Mouse (Mus musculus) hindbrain, embryonic 11.5 days (tissue): ENCODE results near the gene Dnase2a. TPM values are rescaled to one million over a fixed set of nuclear protein-coding genes. Genes with fewer than 3 reads are reported as not detected.

ENCODE experiments used
- ATAC-seq: fragments of 200-750 bp; cut with Nextera tagmentation; 2 replicates; pipeline ENCODE4 v1.8.0; 2017; ENCODE audit warnings: mild to moderate bottlenecking, moderate TSS enrichment, moderate library complexity; ENCODE audit not compliant: low FRiP score
- DNase-seq: peaks from one replicate; pipeline ENCODE4 v3.0.0-alpha.2; 2015; ENCODE audit warnings: low spot score
- H3K27ac ChIP-seq: fragments of 300-500 bp; sonication (generic); 2 replicates; pipeline ENCODE4 v1.5.1; 2014; ENCODE audit warnings: mild to moderate bottlenecking, low read depth, low read length
- H3K27me3 ChIP-seq: fragments of 300-500 bp; sonication (generic); 2 replicates; pipeline ENCODE4 v1.6.1; 2014; ENCODE audit warnings: mild to moderate bottlenecking, low read length, moderate library complexity, mixed read lengths; ENCODE audit not compliant: control insufficient read depth, insufficient read depth
- H3K36me3 ChIP-seq: fragments of 300-500 bp; sonication (generic); 2 replicates; pipeline ENCODE4 v1.6.1; 2014; ENCODE audit warnings: mild to moderate bottlenecking, low read length, moderate library complexity, mixed read lengths; ENCODE audit not compliant: control insufficient read depth, insufficient read depth
- H3K4me1 ChIP-seq: fragments of 300-500 bp; sonication (generic); replicated peaks from 2 replicates; pipeline ENCODE4 v1.6.1; 2014; ENCODE audit warnings: low read length, mixed read lengths; ENCODE audit not compliant: control insufficient read depth, insufficient read depth
- H3K4me2 ChIP-seq: fragments of 300-500 bp; sonication (generic); replicated peaks from 2 replicates; pipeline ENCODE4 v1.6.1; 2014; ENCODE audit warnings: mild to moderate bottlenecking, low read depth, low read length
- H3K4me3 ChIP-seq: fragments of 300-500 bp; sonication (generic); 2 replicates; pipeline ENCODE4 v1.5.1; 2014; ENCODE audit warnings: low read depth, low read length
- H3K9ac ChIP-seq: fragments of 300-500 bp; sonication (generic); 2 replicates; pipeline ENCODE4 v1.6.1; 2014; ENCODE audit warnings: low read depth, low read length
- H3K9me3 ChIP-seq: fragments of 300-500 bp; sonication (generic); 2 replicates; pipeline ENCODE4 v1.6.1; 2016; ENCODE audit warnings: low read length; ENCODE audit not compliant: control insufficient read depth
- WGBS: fragments of 180-500 bp; shearing (Covaris S2); extraction: QIAGEN DNeasy Blood & Tissue Kit; methylation state at CpG from one replicate; pipeline ENCODE4 v1.1.7; 2014; 5-methylcytosine and 5-hydroxymethylcytosine counted together
- polyA plus RNA-seq: library from polyadenylated mRNA; unstranded; fragments of >200 nt; fragmentation: Nextera tagmentation; extraction: Ambion mirVana; gene quantifications from 2 replicates; pipeline ENCODE4 v1.2.1, GENCODE M21; 2014

Dnase2a gene
- polyA plus RNA-seq, 1 experiment from 2014 or later: 6.4 TPM

GRCm38 (mm10) chr8:84945633-84946527 lies 37.5 kb downstream of the Dnase2a start:
- 1% methylated on average over 36 of the region's 67 CpGs for WGBS
- no peaks in the 10 kb centered on the region for H3K9me3 ChIP-seq
- peak overlapping the region; percentile 59 for H3K4me3 ChIP-seq
- DNase-seq (peak; percentile 81), ATAC-seq (peak; percentile 71)
- H3K4me2 ChIP-seq: peak overlapping the region; percentile 91
- H3K4me1 ChIP-seq: peaks cover 5% of the 10 kb centered on the region; the same call in 1 of the 2 replicates
- 0 out of 2 replicates have a peak overlapping the region, but pooled peaks have one; percentile 42 for H3K27ac ChIP-seq
- H3K9ac ChIP-seq: peak overlapping the region; percentile 59
- peaks cover 45% of the 10 kb centered on the region for H3K27me3 ChIP-seq
- no peaks in the 10 kb centered on the region for H3K36me3 ChIP-seq

GRCm38 (mm10) chr8:84946528-84947240 lies 38.3 kb downstream of the Dnase2a start, which contains the start of gene Rtbdn:
Gene Rtbdn, plus strand, starts transcription at chr8:84946991.
- Histone ChIP-seq H3K27ac (0 out of 2 replicates have a peak within 1 kb of the TSS, but pooled peaks have one; percentile 42), H3K9me3 (no peaks in the 10 kb centered on the region), H3K9ac (peak within 1 kb of the TSS; percentile 59), H3K4me1 (peaks cover 5% of the 10 kb centered on the region; the same call in 1 of the 2 replicates), H3K4me3 (peak within 1 kb of the TSS; percentile 59), H3K4me2 (peak within 1 kb of the TSS; percentile 91), H3K27me3 (peaks cover 47% of the 10 kb centered on the region), H3K36me3 (no peaks in the 10 kb centered on the region)
- no peak for ATAC-seq
- peak; percentile 68 for DNase-seq
- 6% methylated on average over 17 of the region's 17 CpGs for WGBS

- Histone ChIP-seq H3K4me1 (peaks cover 5% of the 10 kb centered on the region; the same call in 1 of the 2 replicates), H3K4me2 (no peak overlapping the region), H3K27ac (no peak overlapping the region), H3K4me3 (no peak overlapping the region), H3K9ac (no peak overlapping the region), H3K36me3 (no peaks in the 10 kb centered on the region), H3K9me3 (no peaks in the 10 kb centered on the region), H3K27me3 (peaks cover 47% of the 10 kb centered on the region)
- peak; percentile 71 for DNase-seq
- ATAC-seq: no peak
- WGBS: 14% methylated on average over 9 of the region's 9 CpGs
Measured at GRCm38 (mm10) chr8:84947241-84947545, 38.8 kb downstream of the Dnase2a start.

GRCm38 (mm10) chr8:84949753-84950152 lies 41.4 kb downstream of the Dnase2a start:
- no peaks in the 10 kb centered on the region for H3K36me3 ChIP-seq
- peaks cover 5% of the 10 kb centered on the region; the same call in 1 of the 2 replicates for H3K4me1 ChIP-seq
- no peak overlapping the region for H3K4me3 ChIP-seq
- no peak overlapping the region for H3K9ac ChIP-seq
- ATAC-seq (no peak), DNase-seq (no peak)
- H3K27me3 ChIP-seq: peaks cover 49% of the 10 kb centered on the region
- H3K9me3 ChIP-seq: no peaks in the 10 kb centered on the region
- WGBS: 24% methylated on average over 12 of the region's 12 CpGs
- H3K4me2 ChIP-seq: no peak overlapping the region
- no peak overlapping the region for H3K27ac ChIP-seq

- no peak overlapping the region for H3K9ac ChIP-seq
- no peak overlapping the region for H3K4me2 ChIP-seq
- H3K27ac ChIP-seq: no peak overlapping the region
- no peaks in the 10 kb centered on the region for H3K4me1 ChIP-seq
- H3K27me3 ChIP-seq: peaks cover 24% of the 10 kb centered on the region
- ATAC-seq (no peak), DNase-seq (no peak)
- H3K9me3 ChIP-seq: no peaks in the 10 kb centered on the region
- WGBS: 9% methylated on average over 18 of the region's 18 CpGs
- no peak overlapping the region for H3K4me3 ChIP-seq
- H3K36me3 ChIP-seq: no peaks in the 10 kb centered on the region
Measured at GRCm38 (mm10) chr8:84952612-84953255, 44.4 kb downstream of the Dnase2a start.

- no peak for ATAC-seq
Measured at GRCm38 (mm10) chr8:84956768-84957167, 48.4 kb downstream of the Dnase2a start.

GRCm38 (mm10) chr8:84959811-84960210 lies 51.5 kb downstream of the Dnase2a start:
- H3K27me3 ChIP-seq: no peaks in the 10 kb centered on the region
- H3K4me3 ChIP-seq: no peak overlapping the region
- 89% methylated on average over 7 of the region's 7 CpGs for WGBS
- no peak overlapping the region for H3K9ac ChIP-seq
- H3K9me3 ChIP-seq: no peaks in the 10 kb centered on the region
- H3K36me3 ChIP-seq: no peaks in the 10 kb centered on the region
- no peaks in the 10 kb centered on the region for H3K4me1 ChIP-seq
- DNase-seq (no peak), ATAC-seq (no peak)
- H3K27ac ChIP-seq: no peak overlapping the region
- no peak overlapping the region for H3K4me2 ChIP-seq

More at GRCm38 (mm10) chr8:84956768-84957167, 48.4 kb downstream of the Dnase2a start:
- peak; percentile 84 for DNase-seq
- WGBS: 40% methylated on average over 2 of the region's 2 CpGs
- Histone ChIP-seq H3K9ac (no peak overlapping the region), H3K27me3 (peaks cover 6% of the 10 kb centered on the region), H3K27ac (no peak overlapping the region), H3K36me3 (no peaks in the 10 kb centered on the region), H3K4me3 (no peak overlapping the region), H3K4me1 (no peaks in the 10 kb centered on the region), H3K4me2 (no peak overlapping the region), H3K9me3 (no peaks in the 10 kb centered on the region)

- Histone ChIP-seq H3K9me3 (no peaks in the 10 kb centered on the region), H3K36me3 (no peaks in the 10 kb centered on the region), H3K4me1 (peaks cover 7% of the 10 kb centered on the region), H3K4me2 (no peak overlapping the region), H3K4me3 (no peak overlapping the region), H3K9ac (no peak overlapping the region), H3K27ac (no peak overlapping the region), H3K27me3 (no peaks in the 10 kb centered on the region)
- DNase-seq: no peak
- no peak for ATAC-seq
- 94% methylated on average over 4 of the region's 4 CpGs for WGBS
Measured at GRCm38 (mm10) chr8:84963952-84964351, 55.6 kb downstream of the Dnase2a start.
